Mouse (Mus musculus): ENCODE data around the gene Pdcd4. TPM values are rescaled to one million over a fixed set of nuclear protein-coding genes. Genes with fewer than 3 reads are reported as not detected.

Pdcd4 gene
- polyA plus RNA-seq, 1 experiment from 2014 or later = 136 TPM

- Histone ChIP-seq H3K4me3 (ENCODE audit: low read length) (no peak overlapping the region), H3K4me1 (ENCODE audit: control insufficient read depth, insufficient read depth, low read length) (no peaks in the 10 kb centered on the region), H3K4me2 (replicated peaks; ENCODE audit: low read depth, low read length) (no peak overlapping the region), H3K9me3 (ENCODE audit: control insufficient read depth, low read length) (no peaks in the 10 kb centered on the region), H3K27me3 (ENCODE audit: control insufficient read depth, insufficient read depth, low read length) (no peaks in the 10 kb centered on the region), H3K36me3 (ENCODE audit: control insufficient read depth, insufficient read depth, low read length) (no peaks in the 10 kb centered on the region), H3K9ac (ENCODE audit: low read depth, low read length) (no peak overlapping the region), H3K27ac (ENCODE audit: low read depth, low read length) (no peak overlapping the region)
- WGBS = 29% methylated on average over 10 of the region's 10 CpGs
- ATAC-seq (ENCODE audit: low FRiP score, low TSS enrichment) = peak; percentile 66; the same call in 1 of the 2 replicates
Measured at GRCm38 (mm10) chr19:53885450-53885849, 6.6 kb upstream of the Pdcd4 start.

DNA sequence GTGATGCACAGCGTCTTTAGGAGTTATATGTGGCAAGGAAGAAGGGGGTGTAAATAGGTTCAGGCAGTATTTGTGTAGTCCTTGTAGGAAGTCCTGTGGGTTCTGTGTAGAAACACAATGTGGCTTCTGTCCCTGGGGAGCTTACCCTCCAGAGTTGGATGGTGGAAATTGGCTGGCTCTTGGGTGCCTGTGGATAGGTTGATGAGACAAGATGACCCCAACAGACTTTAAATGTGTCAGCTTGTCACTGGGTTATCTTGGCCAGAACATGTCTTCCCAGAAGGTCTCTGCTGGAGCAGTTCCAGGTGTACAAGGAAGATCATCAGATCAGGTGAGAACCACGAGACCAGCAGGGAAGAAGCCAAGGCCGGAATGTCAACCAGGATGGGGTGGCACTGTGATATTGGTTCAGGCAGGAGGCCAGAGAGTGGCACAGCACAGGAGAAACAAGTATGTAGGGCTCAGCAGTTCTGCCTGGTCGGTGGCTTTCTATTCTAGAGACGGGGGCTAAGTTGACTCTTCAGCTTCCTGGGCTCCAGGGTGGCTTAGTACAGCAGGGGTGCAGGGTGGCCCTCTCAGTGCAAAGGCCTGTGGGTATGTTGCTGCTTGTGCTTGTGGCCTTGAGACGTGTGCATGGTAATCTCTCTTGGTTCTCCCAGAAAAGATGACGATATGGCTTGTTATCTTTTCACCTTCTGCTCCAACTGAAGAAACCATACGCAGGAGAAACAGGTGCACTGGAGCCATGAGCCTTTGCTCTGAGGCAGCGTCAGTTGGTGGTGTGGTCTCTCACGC is 5.3 kb upstream of the Pdcd4 start:
- no peaks in the 10 kb centered on the region for H3K9me3 ChIP-seq (ENCODE audit: control insufficient read depth, low read length)
- H3K27ac ChIP-seq (ENCODE audit: low read depth, low read length) = no peak overlapping the region
- H3K27me3 ChIP-seq (ENCODE audit: control insufficient read depth, insufficient read depth, low read length) = no peaks in the 10 kb centered on the region
- no peak overlapping the region for H3K4me2 ChIP-seq (replicated peaks; ENCODE audit: low read depth, low read length)
- 0 out of 2 replicates have a peak, but pooled peaks cover 2% of the 10 kb centered on the region for H3K4me1 ChIP-seq (ENCODE audit: control insufficient read depth, insufficient read depth, low read length)
- H3K4me3 ChIP-seq (ENCODE audit: low read length) = no peak overlapping the region
- WGBS = 92% methylated on average over 10 of the region's 10 CpGs
- H3K9ac ChIP-seq (ENCODE audit: low read depth, low read length) = no peak overlapping the region
- no peak for ATAC-seq (ENCODE audit: low FRiP score, low TSS enrichment)
- H3K36me3 ChIP-seq (ENCODE audit: control insufficient read depth, insufficient read depth, low read length) = no peaks in the 10 kb centered on the region

DNA sequence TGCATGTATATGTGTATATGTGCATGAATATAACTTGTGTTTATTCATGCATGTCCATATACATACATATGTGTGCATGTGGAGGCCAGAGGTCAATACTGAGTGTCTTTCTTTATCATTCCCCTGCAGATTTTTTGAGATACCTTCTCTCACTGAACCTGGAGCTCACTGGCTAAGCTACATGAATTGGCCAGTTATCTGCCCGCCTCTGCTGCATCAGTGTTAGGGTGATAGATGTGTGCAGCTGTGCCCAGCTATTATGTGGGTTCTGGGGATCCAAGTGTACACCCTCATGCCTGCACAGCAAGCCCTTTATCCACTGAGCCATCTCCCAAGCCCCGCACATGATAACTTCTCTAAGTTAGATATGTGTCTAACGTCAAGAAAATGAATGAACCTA is 4.2 kb upstream of the Pdcd4 start:
- 85% methylated on average over 3 of the region's 3 CpGs for WGBS
- H3K4me1 ChIP-seq (ENCODE audit: control insufficient read depth, insufficient read depth, low read length) = 0 out of 2 replicates have a peak, but pooled peaks cover 6% of the 10 kb centered on the region
- no peak overlapping the region for H3K4me3 ChIP-seq (ENCODE audit: low read length)
- no peaks in the 10 kb centered on the region for H3K9me3 ChIP-seq (ENCODE audit: control insufficient read depth, low read length)
- H3K27me3 ChIP-seq (ENCODE audit: control insufficient read depth, insufficient read depth, low read length) = no peaks in the 10 kb centered on the region
- ATAC-seq (ENCODE audit: low FRiP score, low TSS enrichment) = no peak
- H3K27ac ChIP-seq (ENCODE audit: low read depth, low read length) = no peak overlapping the region
- H3K9ac ChIP-seq (ENCODE audit: low read depth, low read length) = no peak overlapping the region
- no peak overlapping the region for H3K4me2 ChIP-seq (replicated peaks; ENCODE audit: low read depth, low read length)
- no peaks in the 10 kb centered on the region for H3K36me3 ChIP-seq (ENCODE audit: control insufficient read depth, insufficient read depth, low read length)

DNA sequence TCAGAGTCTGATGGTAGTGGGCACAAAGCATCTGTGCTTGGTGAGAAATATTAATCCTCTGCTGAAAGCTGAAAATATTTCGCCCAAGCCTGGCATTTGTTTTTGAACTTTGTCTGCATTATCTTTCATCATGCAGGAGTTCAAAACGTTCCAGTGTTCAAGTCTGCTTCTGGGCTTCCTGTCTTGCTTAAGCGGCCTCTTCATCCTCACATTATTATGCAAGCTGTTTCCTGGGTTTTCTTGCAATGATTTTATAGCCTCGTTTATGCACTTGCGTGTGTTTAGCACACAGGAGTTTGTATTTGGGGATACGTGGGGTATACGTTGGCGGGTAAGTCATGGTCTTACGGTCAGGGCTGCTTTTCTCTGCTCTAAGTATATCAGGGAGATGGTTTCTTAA is 3.7 kb upstream of the Pdcd4 start:
- no peak overlapping the region for H3K9ac ChIP-seq (ENCODE audit: low read depth, low read length)
- WGBS = 82% methylated on average over 9 of the region's 9 CpGs
- H3K27me3 ChIP-seq (ENCODE audit: control insufficient read depth, insufficient read depth, low read length) = no peaks in the 10 kb centered on the region
- H3K27ac ChIP-seq (ENCODE audit: low read depth, low read length) = no peak overlapping the region
- H3K4me2 ChIP-seq (replicated peaks; ENCODE audit: low read depth, low read length) = no peak overlapping the region
- 0 out of 2 replicates have a peak, but pooled peaks cover 6% of the 10 kb centered on the region for H3K4me1 ChIP-seq (ENCODE audit: control insufficient read depth, insufficient read depth, low read length)
- no peaks in the 10 kb centered on the region for H3K36me3 ChIP-seq (ENCODE audit: control insufficient read depth, insufficient read depth, low read length)
- ATAC-seq (ENCODE audit: low FRiP score, low TSS enrichment) = no peak
- H3K4me3 ChIP-seq (ENCODE audit: low read length) = no peak overlapping the region
- H3K9me3 ChIP-seq (ENCODE audit: control insufficient read depth, low read length) = no peaks in the 10 kb centered on the region

- no peaks in the 10 kb centered on the region for H3K36me3 ChIP-seq (ENCODE audit: control insufficient read depth, insufficient read depth, low read length)
- no peak overlapping the region for H3K4me2 ChIP-seq (replicated peaks; ENCODE audit: low read depth, low read length)
- no peak overlapping the region for H3K27ac ChIP-seq (ENCODE audit: low read depth, low read length)
- H3K27me3 ChIP-seq (ENCODE audit: control insufficient read depth, insufficient read depth, low read length) = no peaks in the 10 kb centered on the region
- WGBS = 60% methylated on average over 5 of the region's 5 CpGs
- H3K9ac ChIP-seq (ENCODE audit: low read depth, low read length) = no peak overlapping the region
- no peaks in the 10 kb centered on the region for H3K9me3 ChIP-seq (ENCODE audit: control insufficient read depth, low read length)
- peaks cover 12% of the 10 kb centered on the region; the same call in 1 of the 2 replicates for H3K4me1 ChIP-seq (ENCODE audit: control insufficient read depth, insufficient read depth, low read length)
- no peak overlapping the region for H3K4me3 ChIP-seq (ENCODE audit: low read length)
- ATAC-seq (ENCODE audit: low FRiP score, low TSS enrichment) = no peak
Measured at GRCm38 (mm10) chr19:53889555-53889954, 2.5 kb upstream of the Pdcd4 start.

DNA sequence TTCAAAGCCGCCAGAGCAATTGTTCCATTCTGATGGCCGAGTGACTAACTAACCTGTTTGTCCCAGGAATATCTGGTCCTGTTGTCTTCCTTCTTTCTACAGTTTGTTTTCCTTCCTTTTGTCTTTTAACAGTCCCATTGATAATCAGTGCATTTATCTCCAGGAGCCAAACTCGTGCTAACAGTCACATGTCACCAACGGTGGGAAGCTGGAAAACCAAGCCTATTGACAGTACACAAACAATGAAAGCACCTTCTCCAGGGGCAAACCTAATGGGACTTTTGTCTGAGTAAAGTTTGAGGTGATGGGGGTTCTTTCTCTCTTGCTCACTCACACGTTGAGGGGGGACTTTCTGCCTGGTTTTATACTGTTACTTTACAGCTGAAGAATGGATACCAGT is 1.8 kb upstream of the Pdcd4 start:
- ATAC-seq (ENCODE audit: low FRiP score, low TSS enrichment) = no peak
- Histone ChIP-seq H3K27ac (ENCODE audit: low read depth, low read length) (no peak overlapping the region), H3K36me3 (ENCODE audit: control insufficient read depth, insufficient read depth, low read length) (no peaks in the 10 kb centered on the region), H3K4me2 (replicated peaks; ENCODE audit: low read depth, low read length) (no peak overlapping the region), H3K27me3 (ENCODE audit: control insufficient read depth, insufficient read depth, low read length) (no peaks in the 10 kb centered on the region), H3K4me1 (ENCODE audit: control insufficient read depth, insufficient read depth, low read length) (peaks cover 12% of the 10 kb centered on the region; the same call in 1 of the 2 replicates), H3K9me3 (ENCODE audit: control insufficient read depth, low read length) (no peaks in the 10 kb centered on the region), H3K4me3 (ENCODE audit: low read length) (no peak overlapping the region), H3K9ac (ENCODE audit: low read depth, low read length) (no peak overlapping the region)
- 79% methylated on average over 5 of the region's 5 CpGs for WGBS

GRCm38 (mm10) chr19:53890781-53891251 is 1.2 kb upstream of the Pdcd4 start:
- Histone ChIP-seq H3K4me2 (replicated peaks; ENCODE audit: low read depth, low read length) (no peak overlapping the region), H3K4me1 (ENCODE audit: control insufficient read depth, insufficient read depth, low read length) (peaks cover 12% of the 10 kb centered on the region; the same call in 1 of the 2 replicates), H3K27me3 (ENCODE audit: control insufficient read depth, insufficient read depth, low read length) (no peaks in the 10 kb centered on the region), H3K9ac (ENCODE audit: low read depth, low read length) (no peak overlapping the region), H3K4me3 (ENCODE audit: low read length) (no peak overlapping the region), H3K27ac (ENCODE audit: low read depth, low read length) (0 out of 2 replicates have a peak overlapping the region, but pooled peaks have one; percentile 7), H3K36me3 (ENCODE audit: control insufficient read depth, insufficient read depth, low read length) (no peaks in the 10 kb centered on the region), H3K9me3 (ENCODE audit: control insufficient read depth, low read length) (no peaks in the 10 kb centered on the region)
- WGBS = 82% methylated on average over 5 of the region's 5 CpGs
- ATAC-seq (ENCODE audit: low FRiP score, low TSS enrichment) = no peak

DNA sequence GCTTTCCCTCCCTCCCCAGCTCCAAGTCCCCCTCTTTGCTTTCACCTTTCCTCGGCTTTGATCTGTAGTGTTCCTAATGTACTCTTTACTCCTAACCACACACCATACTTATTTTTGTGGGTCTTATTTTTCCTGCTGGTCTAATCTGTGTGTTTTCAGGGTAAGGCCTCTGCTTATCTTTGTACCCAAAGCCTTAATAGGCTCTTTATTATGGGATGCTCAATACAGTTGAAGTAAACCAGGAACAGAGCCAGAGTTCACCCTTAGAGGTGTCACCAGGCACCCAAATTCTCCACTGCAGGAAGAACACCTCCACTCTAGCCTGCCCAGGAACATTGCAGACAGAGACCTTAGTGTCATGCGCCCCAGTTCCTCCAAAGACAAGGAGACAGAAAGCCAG is 462 bp upstream of the Pdcd4 start:
- H3K4me2 ChIP-seq (replicated peaks; ENCODE audit: low read depth, low read length) = no peak overlapping the region
- H3K9me3 ChIP-seq (ENCODE audit: control insufficient read depth, low read length) = no peaks in the 10 kb centered on the region
- peak overlapping the region; percentile 59; the same call in 1 of the 2 replicates for H3K27ac ChIP-seq (ENCODE audit: low read depth, low read length)
- peaks cover 12% of the 10 kb centered on the region; the same call in 1 of the 2 replicates for H3K4me1 ChIP-seq (ENCODE audit: control insufficient read depth, insufficient read depth, low read length)
- H3K27me3 ChIP-seq (ENCODE audit: control insufficient read depth, insufficient read depth, low read length) = no peaks in the 10 kb centered on the region
- no peak overlapping the region for H3K4me3 ChIP-seq (ENCODE audit: low read length)
- ATAC-seq (ENCODE audit: low FRiP score, low TSS enrichment) = no peak
- H3K36me3 ChIP-seq (ENCODE audit: control insufficient read depth, insufficient read depth, low read length) = no peaks in the 10 kb centered on the region
- 87% methylated on average over 2 of the region's 2 CpGs for WGBS
- no peak overlapping the region for H3K9ac ChIP-seq (ENCODE audit: low read depth, low read length)

GRCm38 (mm10) chr19:53892838-53893359 is 868 bp downstream of the Pdcd4 start:
- Histone ChIP-seq H3K4me3 (ENCODE audit: low read length) (no peak overlapping the region), H3K4me2 (replicated peaks; ENCODE audit: low read depth, low read length) (no peak overlapping the region), H3K36me3 (ENCODE audit: control insufficient read depth, insufficient read depth, low read length) (no peaks in the 10 kb centered on the region), H3K4me1 (ENCODE audit: control insufficient read depth, insufficient read depth, low read length) (peaks cover 12% of the 10 kb centered on the region; the same call in 1 of the 2 replicates), H3K9ac (ENCODE audit: low read depth, low read length) (no peak overlapping the region), H3K27me3 (ENCODE audit: control insufficient read depth, insufficient read depth, low read length) (no peaks in the 10 kb centered on the region), H3K9me3 (ENCODE audit: control insufficient read depth, low read length) (no peaks in the 10 kb centered on the region), H3K27ac (ENCODE audit: low read depth, low read length) (peak overlapping the region; percentile 77; the same call in 1 of the 2 replicates)
- no peak for ATAC-seq (ENCODE audit: low FRiP score, low TSS enrichment)
- WGBS = 59% methylated on average over 9 of the region's 9 CpGs
